Mouse (Mus musculus) liver, postnatal 0 days (tissue): ENCODE measurements at regions not wholly inside any gene's neighbourhood (a gene's known extent, or its start where the extent isn't known, plus 50 kb on each side); places are given as distances from the start of the nearest gene placed in this dataset.

Experiments
- CTCF ChIP-seq: sonication (generic); IDR thresholded peaks from 2 replicates; pipeline ENCODE4 v1.5.1; 2016; ENCODE audit warnings: antibody characterized with exemption, low read depth
- EP300 ChIP-seq: IDR thresholded peaks from 2 replicates; pipeline ENCODE4 v1.6.1; 2016; ENCODE audit warnings: antibody characterized with exemption, low read depth, mild to moderate bottlenecking

DNA sequence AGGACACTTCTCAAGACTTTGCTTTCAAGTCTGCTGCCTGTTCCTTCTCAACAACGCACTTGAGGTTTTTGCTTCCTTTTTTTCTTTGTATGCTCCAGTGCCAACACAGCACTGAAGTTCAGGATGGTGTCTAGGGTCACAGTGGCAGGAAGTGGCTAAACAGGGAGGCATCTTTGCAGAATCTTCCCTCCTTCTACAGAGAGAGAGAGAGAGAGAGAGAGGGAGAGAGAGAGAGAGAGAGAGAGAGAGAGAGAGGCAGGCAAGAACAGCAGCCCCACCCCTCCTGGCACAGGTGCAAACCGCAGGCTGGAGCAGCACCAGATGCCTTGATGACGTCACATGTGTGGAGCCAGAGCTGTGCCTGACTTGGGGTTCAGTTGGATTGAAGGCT lies 71.0 kb upstream of the Armc2 start:
- no peak for TF ChIP-seq CTCF
- TF ChIP-seq EP300, result no peak
